Mouse (Mus musculus) lung, postnatal 4 days (tissue): ENCODE measurements at regions not wholly inside any gene's neighbourhood (a gene's known extent, or its start where the extent isn't known, plus 50 kb on each side); places are given as distances from the start of the nearest gene placed in this dataset.

Experiments
- DNase-seq, 2 experiments: peaks; one replicate each; pipeline ENCODE4 v3.0.0; 2021

GRCm38 (mm10) chr13:70989999-70990645 is 148.5 kb upstream of the Adamts16 start:
- DNase-seq, result no peak

GRCm38 (mm10) chr13:70979344-70979743 is 137.7 kb upstream of the Adamts16 start:
- no peak for DNase-seq

DNA sequence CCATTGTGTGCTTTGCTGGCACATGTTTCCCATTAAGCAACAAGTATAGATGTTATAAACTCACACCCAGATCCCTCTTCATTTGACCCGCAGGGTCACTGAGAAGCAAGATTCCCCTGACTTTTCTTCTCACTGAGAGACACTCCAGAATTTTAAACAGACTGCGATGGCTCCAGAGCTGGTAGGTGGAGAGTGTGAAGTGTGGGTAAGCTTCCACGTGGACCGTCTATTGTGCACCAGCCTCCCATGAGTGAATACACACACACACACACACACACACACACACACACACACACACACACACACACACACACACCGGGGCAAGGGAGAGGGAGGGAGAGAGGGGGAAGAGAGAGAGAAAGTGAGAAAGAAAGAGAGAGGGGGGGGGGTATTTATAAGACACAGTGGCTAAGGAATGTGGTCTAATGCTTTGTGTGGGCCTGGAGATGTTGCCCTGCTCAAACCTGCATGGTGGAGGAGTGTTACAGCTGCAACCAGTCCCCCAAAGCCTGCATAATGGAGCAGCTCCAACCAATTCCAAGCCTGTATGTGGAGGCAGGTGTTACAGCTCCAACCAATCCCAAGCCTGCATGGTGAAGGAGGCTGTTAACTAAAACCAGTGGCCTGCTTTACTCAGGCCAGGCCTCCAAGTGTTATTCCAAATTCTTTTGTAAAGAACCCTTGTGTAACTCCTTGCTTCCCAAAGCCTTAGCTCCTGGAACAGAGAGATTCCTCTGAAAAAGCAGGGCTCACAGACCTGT is 137.1 kb upstream of the Adamts16 start:
- DNase-seq, result no peak

DNA sequence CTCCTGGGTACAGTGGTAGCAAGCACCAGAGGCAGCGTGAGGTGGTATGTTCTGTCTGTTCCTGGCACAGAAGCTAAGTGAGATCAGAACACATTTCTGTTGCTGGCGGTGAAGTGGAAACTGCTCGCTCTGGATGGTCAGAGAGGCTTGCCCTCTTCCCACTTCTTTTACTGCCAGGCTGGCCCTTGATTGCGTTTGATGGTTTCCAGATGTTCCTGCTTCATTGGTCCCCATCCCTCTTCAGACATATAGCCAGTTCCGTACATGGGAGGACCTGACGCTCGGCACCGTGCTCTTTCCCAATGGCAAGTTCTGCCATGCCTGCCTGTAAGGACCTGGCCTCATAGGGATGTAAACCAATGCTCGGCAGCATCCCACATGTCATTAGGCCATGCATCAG is 128.0 kb upstream of the Adamts16 start:
- DNase-seq, result no peak

DNA sequence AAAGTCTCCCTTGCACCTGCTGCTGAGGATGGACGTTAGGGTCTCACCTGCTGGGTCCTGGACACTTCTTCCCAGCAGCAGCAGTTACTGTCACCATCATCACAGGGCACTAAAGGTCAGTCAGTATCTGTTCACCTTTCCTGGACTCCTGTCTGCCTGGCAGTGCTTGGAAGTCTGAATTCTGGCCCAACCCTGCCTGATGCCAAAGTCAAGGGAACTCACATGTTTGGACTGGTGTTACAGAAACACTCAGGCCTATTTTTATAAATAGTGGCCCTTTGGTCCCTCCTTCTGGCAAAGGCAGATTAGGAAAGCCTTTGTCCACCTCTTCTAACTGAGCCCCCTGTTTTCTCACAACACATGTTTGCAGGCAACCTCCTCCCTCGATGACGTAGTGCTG is 126.2 kb upstream of the Adamts16 start:
- no peak for DNase-seq

- DNase-seq, result no peak
Measured at GRCm38 (mm10) chr13:70963384-70963783, 121.8 kb upstream of the Adamts16 start.

GRCm38 (mm10) chr13:70934309-70935037 is 92.9 kb upstream of the Adamts16 start:
- no peak for DNase-seq

- no peak for DNase-seq
Measured at GRCm38 (mm10) chr13:70913834-70914233, 72.2 kb upstream of the Adamts16 start.

DNA sequence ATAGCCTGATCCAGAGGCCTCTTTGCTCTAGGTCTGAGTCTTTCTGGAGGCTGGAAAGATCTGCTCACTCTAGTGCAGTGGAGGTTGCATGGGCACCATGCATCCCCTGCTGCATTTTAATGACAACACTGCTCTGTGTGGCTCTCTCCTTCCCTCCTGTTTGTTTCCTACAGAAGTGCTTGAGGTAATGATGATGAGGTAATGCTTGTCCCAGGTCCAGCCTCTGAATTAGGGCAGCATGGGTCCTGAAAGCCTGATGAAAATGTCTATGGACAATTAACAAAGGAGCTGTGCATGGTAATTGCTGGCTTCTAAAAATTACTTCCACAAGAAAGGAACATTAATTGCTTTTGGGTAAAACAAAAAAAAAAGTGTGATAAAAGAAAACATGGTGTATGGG is 69.3 kb upstream of the Adamts16 start:
- no peak for DNase-seq

- no peak for DNase-seq
Measured at GRCm38 (mm10) chr13:70904834-70905233, 63.2 kb upstream of the Adamts16 start.

DNA sequence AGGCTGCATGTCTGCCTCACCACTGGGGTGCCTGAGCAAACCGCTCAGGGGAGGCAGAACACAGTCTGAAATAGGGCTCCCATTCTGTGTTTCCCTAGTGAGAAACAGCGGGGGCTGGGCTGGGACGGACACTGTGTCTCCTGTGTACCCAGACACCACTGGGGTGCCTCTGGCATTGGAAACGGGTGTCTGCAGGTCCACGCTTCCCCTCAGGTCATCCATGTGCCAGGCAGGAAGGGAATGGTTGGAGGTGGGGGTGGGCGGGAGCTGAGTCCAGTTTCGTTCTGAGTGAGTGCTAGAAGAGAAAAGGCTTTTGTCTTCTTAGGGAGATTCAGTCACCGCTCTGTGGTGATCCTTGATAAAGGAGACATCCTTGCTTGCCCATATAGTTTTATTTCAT is 62.2 kb upstream of the Adamts16 start:
- DNase-seq, result no peak

DNA sequence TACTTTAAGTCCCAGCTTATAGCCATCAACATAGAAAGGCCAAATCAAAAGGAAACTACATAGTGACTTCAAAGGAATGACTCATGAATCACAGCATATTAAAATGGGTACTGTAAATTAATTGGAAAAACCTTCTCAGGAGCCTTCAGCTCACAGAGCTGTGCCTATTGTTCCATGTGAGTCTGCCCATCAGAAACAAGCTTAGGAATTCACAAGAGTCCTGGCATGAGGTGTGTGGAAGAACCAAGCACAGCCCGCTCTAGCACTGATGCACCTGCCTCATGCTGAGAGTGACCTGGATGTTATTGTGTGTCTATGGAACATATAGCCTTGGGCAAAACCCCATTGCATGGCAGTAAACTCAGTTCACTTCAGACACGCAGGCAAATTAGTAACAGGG is 61.5 kb upstream of the Adamts16 start:
- DNase-seq, result no peak

DNA sequence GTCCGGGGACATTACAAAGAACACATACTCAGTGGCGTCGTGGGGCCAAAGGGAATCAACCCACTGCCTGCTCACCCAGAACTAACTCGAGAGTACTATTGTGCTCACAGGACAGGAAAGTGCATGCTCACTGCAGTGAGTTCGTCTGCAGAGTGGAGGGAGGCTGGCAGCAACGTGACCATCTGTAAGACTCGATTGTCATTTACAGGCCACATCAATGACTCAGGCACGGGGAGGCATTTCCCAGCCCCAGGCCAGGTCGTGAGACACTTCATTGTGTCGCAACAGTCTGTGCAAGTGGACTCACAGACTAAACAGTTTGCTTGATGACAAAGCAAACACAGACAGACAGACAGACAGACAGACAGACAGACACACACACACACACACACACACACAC is 61.1 kb upstream of the Adamts16 start:
- DNase-seq, result peak in 1 of 2 experiments; percentile 25

DNA sequence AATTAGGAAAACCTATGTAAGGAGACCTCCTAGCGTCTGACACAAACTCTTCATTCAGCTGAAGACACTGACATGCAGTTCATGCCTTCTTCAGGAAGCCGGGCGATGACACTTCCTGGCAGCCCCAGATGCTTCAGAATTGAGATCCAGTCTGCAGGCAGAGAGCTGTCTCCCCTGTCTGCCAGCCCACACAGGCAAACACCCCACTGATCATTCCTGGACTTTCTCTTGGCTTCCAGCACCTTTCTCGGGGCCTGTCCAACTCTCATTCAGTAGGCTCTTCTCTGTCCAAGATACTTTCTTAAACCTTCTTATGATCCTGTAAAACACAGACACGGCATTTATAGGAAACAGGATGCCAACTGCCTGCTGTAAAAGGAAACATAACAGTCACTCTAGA is 50.0 kb upstream of the Adamts16 start:
- no peak for DNase-seq
